Mouse (Mus musculus) liver, adult 2 months (tissue): ENCODE measurements at regions not wholly inside any gene's neighbourhood (a gene's known extent, or its start where the extent isn't known, plus 50 kb on each side); places are given as distances from the start of the nearest gene placed in this dataset.

Source experiments
- CTCF ChIP-seq: fragments of 200-500 bp; IDR thresholded peaks from 2 replicates; pipeline ENCODE4 v1.5.1; 2011; ENCODE audit warnings: low read depth, low read length, control low read depth
- POLR2A ChIP-seq: fragments of 200-500 bp; IDR thresholded peaks from 2 replicates; pipeline ENCODE4 v1.6.1; 2011; ENCODE audit warnings: low read length, control low read depth; ENCODE audit not compliant: insufficient read depth; ENCODE audit errors: extremely low read depth

DNA sequence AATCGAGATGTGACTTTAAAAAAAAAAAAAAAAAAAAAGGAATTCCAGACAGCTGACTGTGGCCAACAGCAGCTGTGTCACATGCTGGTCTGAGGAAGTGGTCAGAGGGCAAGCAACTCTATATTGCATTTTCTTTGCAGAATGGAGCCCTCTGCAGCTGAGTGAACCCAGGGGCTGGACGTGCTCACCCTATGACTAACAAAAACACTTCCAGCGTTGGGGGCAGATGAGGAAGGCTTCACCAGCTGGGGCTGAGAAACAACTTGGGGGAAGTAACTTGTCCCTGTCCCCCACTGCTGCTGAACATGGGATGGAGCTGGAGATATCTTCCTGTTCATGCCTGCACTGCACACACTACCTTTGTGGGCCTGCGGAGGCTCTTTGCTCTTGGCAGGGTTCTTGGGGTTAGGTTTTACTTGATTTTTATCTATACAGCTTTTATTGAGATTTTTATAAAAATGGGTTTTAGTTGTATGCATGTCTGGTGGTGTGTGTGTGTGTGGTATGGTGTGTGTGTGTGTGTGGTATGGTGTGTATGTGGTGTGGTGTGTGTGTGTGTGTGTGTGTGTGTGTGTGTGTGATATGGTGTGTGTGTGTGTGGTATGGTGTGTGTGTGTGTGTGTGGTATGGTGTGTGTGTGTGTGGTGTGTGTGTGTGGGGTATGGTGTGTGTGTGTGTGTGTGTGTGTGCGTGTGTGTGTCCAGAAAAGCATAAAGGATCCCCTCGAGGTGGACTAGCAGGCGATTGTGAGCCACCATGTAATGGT lies 57.0 kb upstream of the Itm2b start:
- TF ChIP-seq CTCF (no peak), POLR2A (no peak)
